Mouse (Mus musculus) hindbrain, embryonic 16.5 days (tissue): Measurements from ENCODE around the gene Unc5b. TPM values are rescaled to one million over a fixed set of nuclear protein-coding genes. Genes with fewer than 3 reads are reported as not detected.

Experiments used
- ATAC-seq: fragments of 200-750 bp; cut with Nextera tagmentation; 2 replicates; pipeline ENCODE4 v1.8.0; 2017; ENCODE audit warnings: moderate TSS enrichment, moderate library complexity
- H3K27ac ChIP-seq: fragments of 300-500 bp; sonication (generic); 2 replicates; pipeline ENCODE4 v1.5.1; 2014; ENCODE audit warnings: low read depth, mild to moderate bottlenecking, control low read depth, low read length, moderate library complexity
- H3K27me3 ChIP-seq: fragments of 300-500 bp; sonication (generic); replicated peaks from 2 replicates; pipeline ENCODE4 v1.6.1; 2014; ENCODE audit warnings: low read length; ENCODE audit not compliant: control insufficient read depth, insufficient read depth
- H3K36me3 ChIP-seq: fragments of 300-500 bp; sonication (generic); 2 replicates; pipeline ENCODE4 v1.6.1; 2014; ENCODE audit warnings: mild to moderate bottlenecking, low read length, moderate library complexity, mixed read lengths; ENCODE audit not compliant: control insufficient read depth, insufficient read depth
- H3K4me1 ChIP-seq: fragments of 300-500 bp; sonication (generic); 2 replicates; pipeline ENCODE4 v1.6.1; 2014; ENCODE audit warnings: low read depth, low read length; ENCODE audit not compliant: control insufficient read depth, insufficient read depth
- H3K4me2 ChIP-seq: fragments of 300-500 bp; sonication (generic); 2 replicates; pipeline ENCODE4 v1.6.1; 2014; ENCODE audit warnings: mild to moderate bottlenecking, low read length, control low read depth, moderate library complexity
- H3K4me3 ChIP-seq: fragments of 300-500 bp; sonication (generic); 2 replicates; pipeline ENCODE4 v1.5.1; 2014; ENCODE audit warnings: mild to moderate bottlenecking, low read length, control low read depth, moderate library complexity
- H3K9ac ChIP-seq: fragments of 300-500 bp; sonication (generic); 2 replicates; pipeline ENCODE4 v1.6.1; 2014; ENCODE audit warnings: low read depth, mild to moderate bottlenecking, control low read depth, low read length, moderate library complexity
- H3K9me3 ChIP-seq: fragments of 300-500 bp; sonication (generic); 2 replicates; pipeline ENCODE4 v1.6.1; 2014; ENCODE audit warnings: mild to moderate bottlenecking, low read length, moderate library complexity; ENCODE audit not compliant: control insufficient read depth
- WGBS: fragments of 180-500 bp; shearing (Covaris S2); extraction: QIAGEN DNeasy Blood & Tissue Kit; methylation state at CpG from one replicate; pipeline ENCODE4 v1.1.7; 2014; 5-methylcytosine and 5-hydroxymethylcytosine counted together
- polyA plus RNA-seq: library from polyadenylated mRNA; unstranded; fragments of >200 nt; fragmentation: Nextera tagmentation; extraction: Ambion mirVana; gene quantifications from 2 replicates; pipeline ENCODE4 v1.2.1, GENCODE M21; 2015

Unc5b gene
- polyA plus RNA-seq, 1 experiment from 2014 or later, result 2.6 TPM

DNA sequence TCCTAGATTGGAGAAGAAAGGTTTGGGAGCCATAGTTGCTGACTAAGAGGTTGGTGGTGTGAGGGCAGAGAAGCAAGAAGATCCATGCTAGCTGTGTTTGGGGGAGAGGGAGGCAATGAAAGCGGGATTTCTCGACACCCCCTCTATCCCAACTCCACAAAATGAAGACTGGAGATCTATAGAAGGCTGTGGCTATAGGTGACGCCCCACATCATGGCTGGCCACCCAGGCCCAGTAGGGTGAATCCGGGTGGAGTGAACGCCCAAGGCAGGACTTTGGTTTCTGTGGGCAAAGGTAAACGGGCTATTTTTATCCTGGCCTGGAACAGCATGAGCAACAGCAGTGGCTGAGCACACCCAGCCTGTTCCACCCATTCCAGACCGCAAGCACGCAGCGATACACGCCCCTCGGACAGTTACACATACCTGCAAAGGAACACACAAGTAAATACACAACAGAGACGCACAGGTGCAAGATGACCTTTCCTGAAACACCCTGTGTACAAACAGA lies 1.3 kb upstream of the Unc5b start:
- peaks cover 21% of the 10 kb centered on the region for H3K4me1 ChIP-seq
- H3K27me3 ChIP-seq, result peaks cover 38% of the 10 kb centered on the region
- no peak overlapping the region for H3K4me3 ChIP-seq
- no peaks in the 10 kb centered on the region for H3K9me3 ChIP-seq
- no peak for ATAC-seq
- H3K36me3 ChIP-seq, result no peaks in the 10 kb centered on the region
- H3K9ac ChIP-seq, result no peak overlapping the region
- H3K27ac ChIP-seq, result no peak overlapping the region
- WGBS, result 80% methylated on average over 12 of the region's 12 CpGs
- no peak overlapping the region for H3K4me2 ChIP-seq

DNA sequence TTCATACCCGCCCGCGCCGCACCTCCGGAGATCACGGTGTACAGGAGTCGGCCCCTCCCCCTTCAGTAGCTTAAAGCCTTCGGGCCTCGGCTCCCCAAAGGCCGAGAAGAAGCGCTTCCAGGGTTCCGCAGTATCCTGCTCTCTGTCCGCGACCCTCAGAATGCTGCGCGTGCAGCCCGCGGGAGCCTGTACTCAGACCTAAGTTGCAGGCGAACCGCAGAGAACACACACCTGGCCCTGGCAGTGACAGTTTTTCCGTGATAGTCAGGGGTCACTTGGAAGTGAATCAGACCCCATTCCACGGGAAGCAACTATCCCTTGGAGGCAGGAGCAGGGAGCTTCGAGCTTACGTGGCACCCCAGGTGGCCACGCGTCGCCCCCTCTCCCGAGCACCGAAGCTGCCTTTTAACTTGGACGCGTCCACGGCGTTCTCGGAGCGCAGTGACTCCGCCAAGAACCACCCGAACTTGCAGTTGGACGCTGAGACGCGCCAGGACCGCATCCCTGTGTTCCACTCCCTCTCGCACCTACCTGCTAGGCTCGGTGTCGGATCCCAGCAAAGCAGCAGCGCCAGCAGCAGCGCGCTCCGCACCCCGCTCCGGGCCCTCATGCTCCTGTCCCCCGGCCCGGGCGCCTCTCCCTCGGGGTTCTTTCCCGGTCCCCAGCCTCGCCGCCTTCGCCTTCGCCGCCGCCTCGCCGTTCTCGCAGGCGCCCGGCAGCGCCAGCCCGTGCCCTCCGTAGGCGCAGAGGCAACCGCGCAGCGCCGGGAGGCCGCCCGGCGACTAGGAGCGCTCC lies 628 bp downstream of the Unc5b start:
- peak overlapping the region; percentile 70 for H3K9ac ChIP-seq
- H3K4me2 ChIP-seq, result peak overlapping the region; percentile 94
- peak overlapping the region; percentile 66 for H3K4me3 ChIP-seq
- H3K9me3 ChIP-seq, result no peaks in the 10 kb centered on the region
- no peaks in the 10 kb centered on the region for H3K36me3 ChIP-seq
- under 1% methylated on average over 77 of the region's 78 CpGs for WGBS
- peaks cover 28% of the 10 kb centered on the region for H3K4me1 ChIP-seq
- ATAC-seq, result no peak
- H3K27ac ChIP-seq, result peak overlapping the region; percentile 27; the same call in 1 of the 2 replicates
- H3K27me3 ChIP-seq, result peaks cover 41% of the 10 kb centered on the region

DNA sequence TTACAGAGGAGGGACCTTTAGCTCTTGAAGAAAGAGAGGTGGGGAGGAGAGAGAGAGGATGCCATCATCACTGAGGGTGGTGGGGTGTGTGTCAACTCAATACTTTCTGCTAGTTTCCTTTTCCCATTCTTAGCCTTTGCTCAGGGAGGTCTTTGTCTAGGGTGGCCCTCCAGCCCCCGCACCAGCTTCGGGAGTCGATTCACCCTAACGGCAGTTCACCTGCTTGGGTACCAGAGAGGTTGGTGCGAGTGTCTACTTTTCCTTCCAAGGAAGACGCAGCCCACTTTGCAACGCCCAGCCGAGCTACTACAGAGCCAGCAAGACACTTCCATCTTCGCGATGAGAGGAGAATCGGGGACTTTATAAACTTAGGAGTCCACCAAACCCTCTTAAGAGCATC lies 1.4 kb downstream of the Unc5b start:
- peaks cover 28% of the 10 kb centered on the region for H3K4me1 ChIP-seq
- H3K36me3 ChIP-seq, result no peaks in the 10 kb centered on the region
- peak overlapping the region; percentile 1; the same call in 1 of the 2 replicates for H3K9ac ChIP-seq
- no peak overlapping the region for H3K27ac ChIP-seq
- peaks cover 41% of the 10 kb centered on the region for H3K27me3 ChIP-seq
- 2% methylated on average over 11 of the region's 11 CpGs for WGBS
- H3K4me2 ChIP-seq, result peak overlapping the region; percentile 94
- no peaks in the 10 kb centered on the region for H3K9me3 ChIP-seq
- H3K4me3 ChIP-seq, result peak overlapping the region; percentile 66
- no peak for ATAC-seq

- WGBS, result 23% methylated on average over 6 of the region's 6 CpGs
- ATAC-seq, result no peak
- Histone ChIP-seq H3K9ac (no peak overlapping the region), H3K4me3 (peak overlapping the region; percentile 66), H3K4me2 (peak overlapping the region; percentile 94), H3K27me3 (peaks cover 37% of the 10 kb centered on the region), H3K9me3 (no peaks in the 10 kb centered on the region), H3K4me1 (peaks cover 28% of the 10 kb centered on the region), H3K27ac (no peak overlapping the region), H3K36me3 (no peaks in the 10 kb centered on the region)
These were observed 2.3 kb downstream of the Unc5b start for GRCm38 (mm10) chr10:60829071-60829470.

DNA sequence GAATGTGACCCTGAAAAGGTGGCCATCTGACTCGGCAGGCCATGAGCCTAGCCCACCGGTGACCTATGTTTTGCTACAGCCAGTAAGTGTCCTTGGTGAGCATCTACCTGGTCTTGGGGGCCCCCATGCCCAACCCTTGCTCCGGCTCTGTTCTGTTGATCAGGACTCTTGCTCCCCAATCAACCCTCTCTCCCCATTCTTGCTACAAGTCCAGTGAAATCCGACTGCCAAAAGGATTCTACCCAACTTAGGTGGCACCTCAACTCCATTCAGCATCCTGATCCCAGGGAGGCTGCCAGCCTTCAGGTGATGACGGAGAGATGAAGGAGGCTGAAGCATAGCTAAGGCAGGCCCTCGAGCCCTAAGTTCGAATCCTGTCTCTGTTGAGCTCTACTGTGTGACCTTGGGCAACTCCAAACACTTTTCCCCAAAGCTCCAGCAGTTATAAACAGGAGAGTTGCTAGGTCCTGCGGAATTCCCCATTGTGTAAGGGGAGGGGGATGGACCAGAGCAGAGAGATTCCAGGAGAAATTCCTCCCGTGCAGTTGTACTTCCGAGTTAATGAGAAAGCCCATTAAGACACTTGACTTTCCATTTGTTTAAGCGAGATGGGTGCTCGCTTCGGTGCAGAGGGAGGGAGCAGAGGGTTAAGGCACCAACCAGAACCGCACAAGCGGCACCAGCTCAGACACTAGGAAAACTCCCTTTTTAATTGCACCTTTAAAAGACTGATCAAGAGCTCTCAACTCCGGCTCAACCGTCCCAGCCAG lies 3.3 kb downstream of the Unc5b start:
- Histone ChIP-seq H3K27me3 (peaks cover 30% of the 10 kb centered on the region), H3K9me3 (no peaks in the 10 kb centered on the region), H3K4me3 (no peak overlapping the region), H3K4me2 (peak overlapping the region; percentile 5; the same call in 1 of the 2 replicates), H3K4me1 (peaks cover 28% of the 10 kb centered on the region), H3K9ac (no peak overlapping the region), H3K36me3 (no peaks in the 10 kb centered on the region), H3K27ac (no peak overlapping the region)
- 42% methylated on average over 17 of the region's 17 CpGs for WGBS
- no peak for ATAC-seq

GRCm38 (mm10) chr10:60827266-60827665 lies 4.1 kb downstream of the Unc5b start:
- Histone ChIP-seq H3K4me1 (peaks cover 30% of the 10 kb centered on the region), H3K27ac (no peak overlapping the region), H3K4me3 (peak overlapping the region; percentile 42), H3K4me2 (peak overlapping the region; percentile 85), H3K9ac (peak overlapping the region; percentile 13; the same call in 1 of the 2 replicates), H3K9me3 (no peaks in the 10 kb centered on the region), H3K36me3 (no peaks in the 10 kb centered on the region), H3K27me3 (peaks cover 21% of the 10 kb centered on the region)
- ATAC-seq, result no peak; the same call in 1 of the 2 replicates
- WGBS, result 16% methylated on average over 5 of the region's 5 CpGs

DNA sequence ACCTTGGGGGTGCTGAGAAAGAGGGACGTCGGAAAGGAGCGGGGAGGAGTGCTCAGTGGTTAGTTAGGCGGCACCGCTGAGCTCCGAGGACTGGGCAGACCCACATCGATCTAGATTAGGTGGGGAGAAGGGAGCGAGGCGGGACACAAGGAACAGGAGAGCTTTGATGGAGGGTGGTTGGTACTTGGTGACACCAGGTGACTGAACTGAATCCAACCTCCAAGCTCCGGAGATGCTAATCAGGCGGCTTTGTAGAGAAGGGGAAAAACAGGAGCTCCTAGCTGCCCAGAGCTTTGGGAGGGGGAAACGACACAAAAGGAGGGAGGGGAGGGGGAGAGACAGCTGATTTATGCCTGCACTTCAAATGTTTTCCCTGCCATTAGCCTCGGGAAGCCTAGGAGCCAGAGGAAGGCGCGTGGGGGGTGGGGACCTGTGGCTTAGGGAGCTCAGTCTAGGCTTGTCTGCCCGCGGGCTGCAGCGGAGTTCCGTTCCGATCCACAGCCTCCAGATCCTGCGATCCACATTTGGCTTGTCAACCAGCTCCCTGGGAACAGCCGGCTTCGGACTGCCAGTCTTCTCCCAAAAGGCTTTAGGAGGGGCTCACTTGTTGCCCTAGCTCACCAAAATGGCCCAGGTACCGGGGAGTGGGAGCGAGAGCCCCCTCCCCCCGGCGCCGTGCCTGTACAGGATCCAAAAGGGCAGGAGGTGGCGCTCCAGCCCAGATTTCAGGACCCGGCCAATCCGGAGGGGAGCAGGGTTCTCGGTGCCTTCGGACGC lies 4.7 kb downstream of the Unc5b start:
- Histone ChIP-seq H3K27me3 (peaks cover 18% of the 10 kb centered on the region), H3K4me2 (peak overlapping the region; percentile 85), H3K27ac (no peak overlapping the region), H3K9ac (peak overlapping the region; percentile 60), H3K4me3 (peak overlapping the region; percentile 42), H3K4me1 (peaks cover 31% of the 10 kb centered on the region), H3K36me3 (no peaks in the 10 kb centered on the region), H3K9me3 (no peaks in the 10 kb centered on the region)
- under 1% methylated on average over 34 of the region's 34 CpGs for WGBS
- ATAC-seq, result peak; percentile 54

GRCm38 (mm10) chr10:60825955-60826354 lies 5.4 kb downstream of the Unc5b start:
- WGBS, result 65% methylated on average over 6 of the region's 6 CpGs
- Histone ChIP-seq H3K27me3 (peaks cover 18% of the 10 kb centered on the region), H3K4me3 (peak overlapping the region; percentile 42; the same call in 1 of the 2 replicates), H3K9me3 (no peaks in the 10 kb centered on the region), H3K4me1 (peaks cover 30% of the 10 kb centered on the region), H3K27ac (no peak overlapping the region), H3K36me3 (no peaks in the 10 kb centered on the region), H3K4me2 (peak overlapping the region; percentile 85), H3K9ac (peak overlapping the region; percentile 60; the same call in 1 of the 2 replicates)
- ATAC-seq, result no peak
